Mouse (Mus musculus) olfactory bulb, adult 2 months (tissue): ENCODE results near the gene Gm28036. TPM values are rescaled to one million over a fixed set of nuclear protein-coding genes. Genes with fewer than 3 reads are reported as not detected.
A peak's percentile ranks its signal among the peaks of the same experiment; 100 is the strongest.

Source experiments
- H3K27ac ChIP-seq: fragments of 200-500 bp; 2 replicates; pipeline ENCODE4 v1.5.1; 2012; ENCODE audit warnings: low read depth, low read length; ENCODE audit not compliant: insufficient read depth
- H3K4me1 ChIP-seq: fragments of 200-500 bp; 2 replicates; pipeline ENCODE4 v1.6.1; 2012; ENCODE audit warnings: low read length; ENCODE audit not compliant: control insufficient read depth, insufficient read depth
- H3K4me3 ChIP-seq: fragments of 200-500 bp; 2 replicates; pipeline ENCODE4 v1.5.1; 2012; ENCODE audit warnings: mild to moderate bottlenecking, low read depth, low read length, moderate library complexity; ENCODE audit not compliant: insufficient read depth
- CTCF ChIP-seq: fragments of 200-500 bp; IDR thresholded peaks from 2 replicates; pipeline ENCODE4 v1.5.1; 2012; ENCODE audit warnings: low read depth, mild to moderate bottlenecking, low read length, moderate library complexity; ENCODE audit not compliant: insufficient read depth
- POLR2A ChIP-seq: fragments of 200-500 bp; IDR thresholded peaks from 2 replicates; pipeline ENCODE4 v1.6.1; 2012; ENCODE audit warnings: mild to moderate bottlenecking, low read depth, low read length, moderate library complexity; ENCODE audit not compliant: insufficient read depth
- WGBS: fragments of 180-500 bp; shearing (Covaris S2); methylation state at CpG from one replicate; pipeline ENCODE4 v1.1.7; 2018; 5-methylcytosine and 5-hydroxymethylcytosine counted together
- polyA plus RNA-seq: library from polyadenylated mRNA; stranded (reverse); fragments of >200 nt; gene quantifications from 2 replicates; pipeline ENCODE4 v1.2.4, GENCODE M21; 2012; ENCODE audit warnings: low replicate concordance; ENCODE audit not compliant: missing spikeins, insufficient read depth, insufficient read length

Gm28036 gene
- not detected in 2 replicates for polyA plus RNA-seq

DNA sequence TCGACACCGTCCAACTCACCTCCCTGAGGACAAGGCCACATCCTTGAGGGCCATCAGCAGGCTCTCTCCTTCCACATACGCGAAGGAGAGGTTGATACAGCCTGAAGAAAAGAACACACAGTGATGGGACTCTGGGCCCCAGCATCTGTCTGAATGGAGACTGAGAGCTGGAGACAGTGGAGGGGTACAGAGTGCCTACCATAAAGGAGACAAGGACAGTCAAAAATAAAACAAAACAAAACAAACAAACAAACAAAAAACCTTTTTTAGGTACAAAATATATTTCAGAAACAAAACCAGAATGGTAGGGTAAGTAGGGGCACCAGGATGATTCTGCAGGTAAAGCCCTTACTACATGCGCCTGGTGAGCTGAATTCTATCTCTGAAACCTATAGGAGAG, at the start of gene Gm28036:
TSS of gene Gm28036 (minus strand) at position 101 of the 400 bp plus-strand sequence.
- H3K4me3 ChIP-seq = no peak within 1 kb of the TSS
- H3K27ac ChIP-seq = no peak within 1 kb of the TSS
- H3K4me1 ChIP-seq = no peaks in the 10 kb centered on the region; the same call in 1 of the 2 replicates
- no peak for TF ChIP-seq CTCF
- TF ChIP-seq POLR2A = no peak
- WGBS = 96% methylated on average over 5 of the region's 5 CpGs

DNA sequence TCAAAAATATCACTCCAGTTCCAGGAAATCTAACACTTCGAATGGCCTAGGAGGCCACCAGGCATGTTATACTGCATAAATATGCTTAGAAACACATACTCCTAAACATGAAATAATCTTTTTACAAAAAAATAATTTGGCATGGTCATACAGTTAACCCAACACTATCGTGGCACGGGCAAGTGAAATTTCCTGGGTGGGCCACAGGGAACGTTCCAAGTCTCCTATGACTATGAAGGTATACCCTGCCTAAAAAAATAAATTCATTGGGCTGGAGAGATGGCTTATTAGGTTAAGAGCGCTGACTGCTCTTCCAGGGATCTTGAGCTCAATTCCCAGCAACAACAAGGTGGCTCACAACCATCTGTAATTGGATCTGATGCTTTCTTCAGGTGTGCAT, 39.7 kb upstream of the Gm28036 start:
- H3K27ac ChIP-seq = no peak overlapping the region
- no peak overlapping the region for H3K4me3 ChIP-seq
- TF ChIP-seq POLR2A (no peak), CTCF (no peak)
- 87% methylated on average over 5 of the region's 5 CpGs for WGBS
- no peaks in the 10 kb centered on the region for H3K4me1 ChIP-seq

DNA sequence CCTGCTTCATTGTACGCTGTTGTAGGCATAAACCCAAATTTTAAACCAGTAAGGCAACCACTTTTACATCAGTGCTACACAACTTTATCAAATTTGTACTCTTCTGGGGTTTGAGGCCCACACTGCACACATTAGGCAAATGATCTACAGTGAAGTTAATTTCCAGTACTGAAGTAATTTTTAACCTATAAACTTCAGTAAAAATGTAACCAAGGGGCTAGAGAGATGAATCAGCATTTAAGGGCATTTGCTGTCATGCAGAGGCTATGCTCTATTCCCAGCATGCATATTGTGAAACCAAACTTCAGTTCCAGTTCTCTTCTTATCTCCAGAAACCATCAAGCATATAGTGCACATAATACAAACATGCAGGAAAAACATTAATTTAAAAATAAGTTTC, 38.6 kb upstream of the Gm28036 start:
- TF ChIP-seq POLR2A (no peak), CTCF (no peak)
- Histone ChIP-seq H3K4me1 (no peaks in the 10 kb centered on the region), H3K4me3 (no peak overlapping the region), H3K27ac (no peak overlapping the region)
- 100% methylated on average over 1 of the region's 1 CpGs for WGBS

DNA sequence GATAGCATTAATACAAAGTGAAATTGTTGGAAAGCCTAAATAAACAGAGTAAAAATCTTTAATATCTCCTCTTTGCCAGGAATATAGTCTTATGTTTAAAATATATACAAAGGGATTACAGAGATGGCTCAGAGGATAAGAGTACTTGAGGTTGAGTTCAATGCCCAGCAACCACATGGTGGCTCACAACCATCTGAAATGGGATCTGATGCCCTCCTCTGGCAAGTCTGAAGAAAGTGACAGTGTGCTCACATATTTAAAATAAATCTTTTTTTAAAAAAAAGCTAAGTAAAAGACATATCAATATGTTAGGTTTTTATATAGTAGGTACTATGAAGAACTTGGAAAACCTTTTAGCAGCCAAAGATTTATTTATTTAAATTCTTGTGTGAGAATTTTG, 24.6 kb upstream of the Gm28036 start:
- Histone ChIP-seq H3K4me3 (no peak overlapping the region), H3K27ac (no peak overlapping the region), H3K4me1 (no peaks in the 10 kb centered on the region)
- TF ChIP-seq CTCF (no peak), POLR2A (no peak)

DNA sequence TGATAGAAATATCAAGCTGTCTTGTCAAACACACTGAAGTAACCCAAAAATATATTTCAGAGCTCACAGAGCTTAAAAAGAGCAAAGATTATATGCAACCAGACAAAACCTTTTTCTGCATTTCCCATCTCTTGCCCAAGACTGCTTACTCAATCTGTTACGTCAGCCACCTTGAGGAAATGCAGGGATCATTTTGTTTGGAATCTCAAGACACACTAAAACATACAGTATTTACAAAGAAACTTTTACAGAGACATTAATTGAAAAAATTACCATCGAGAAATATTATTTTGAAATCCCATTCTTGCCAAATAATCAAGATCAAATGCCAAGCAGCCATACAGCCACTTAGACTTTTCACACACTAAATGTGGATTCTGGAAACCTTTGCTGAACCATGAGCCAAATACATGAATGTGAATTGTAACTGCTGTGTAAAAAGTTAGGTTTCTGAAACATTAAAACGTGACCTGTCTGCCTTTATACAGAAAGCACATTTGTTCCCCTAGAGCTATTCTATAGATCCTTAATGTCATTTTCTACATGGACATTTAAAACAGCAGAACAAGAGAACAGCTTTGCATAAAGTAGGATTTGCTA, 20.5 kb upstream of the Gm28036 start:
- no peak for TF ChIP-seq POLR2A
- no peak for TF ChIP-seq CTCF
- 73% methylated on average over 3 of the region's 3 CpGs for WGBS
- no peak overlapping the region for H3K27ac ChIP-seq
- peaks cover 3% of the 10 kb centered on the region; the same call in 1 of the 2 replicates for H3K4me1 ChIP-seq
- no peak overlapping the region for H3K4me3 ChIP-seq

DNA sequence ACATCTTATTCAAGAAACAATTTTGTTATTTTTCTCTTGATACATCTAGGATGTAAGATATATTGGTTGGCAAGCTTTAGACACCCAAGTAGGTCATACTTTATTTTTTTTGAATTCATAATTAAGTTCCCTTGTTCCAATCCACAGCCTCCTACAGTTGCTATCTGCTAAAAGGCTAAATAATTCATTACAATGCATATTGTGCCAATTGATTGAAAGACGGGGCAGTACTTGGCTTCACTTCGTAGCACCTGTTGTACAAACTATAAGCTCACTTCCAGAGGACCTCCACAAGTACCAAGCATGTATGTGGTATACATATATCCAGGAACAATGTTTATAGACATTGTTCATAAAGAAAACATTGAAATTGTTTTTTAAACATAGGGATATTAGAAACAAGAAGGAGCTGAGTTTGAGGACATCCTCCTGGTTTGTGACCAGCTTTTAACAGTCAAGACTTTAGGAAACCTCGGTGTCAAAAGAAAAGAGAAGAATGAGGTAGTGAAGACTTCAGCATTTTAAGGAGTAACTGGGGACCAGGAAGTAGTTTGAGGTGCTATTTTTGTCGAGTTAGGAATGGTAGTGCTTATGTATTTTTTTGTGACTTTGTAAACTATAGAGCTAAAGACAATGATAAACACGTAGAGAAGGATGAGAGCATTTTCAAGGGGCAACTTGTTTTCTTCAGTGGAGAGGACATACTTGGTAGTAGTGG, 19.5 kb upstream of the Gm28036 start:
- Histone ChIP-seq H3K4me1 (peaks cover 3% of the 10 kb centered on the region; the same call in 1 of the 2 replicates), H3K4me3 (no peak overlapping the region), H3K27ac (no peak overlapping the region)
- TF ChIP-seq POLR2A (no peak), CTCF (no peak)
- WGBS = 48% methylated on average over 5 of the region's 5 CpGs

DNA sequence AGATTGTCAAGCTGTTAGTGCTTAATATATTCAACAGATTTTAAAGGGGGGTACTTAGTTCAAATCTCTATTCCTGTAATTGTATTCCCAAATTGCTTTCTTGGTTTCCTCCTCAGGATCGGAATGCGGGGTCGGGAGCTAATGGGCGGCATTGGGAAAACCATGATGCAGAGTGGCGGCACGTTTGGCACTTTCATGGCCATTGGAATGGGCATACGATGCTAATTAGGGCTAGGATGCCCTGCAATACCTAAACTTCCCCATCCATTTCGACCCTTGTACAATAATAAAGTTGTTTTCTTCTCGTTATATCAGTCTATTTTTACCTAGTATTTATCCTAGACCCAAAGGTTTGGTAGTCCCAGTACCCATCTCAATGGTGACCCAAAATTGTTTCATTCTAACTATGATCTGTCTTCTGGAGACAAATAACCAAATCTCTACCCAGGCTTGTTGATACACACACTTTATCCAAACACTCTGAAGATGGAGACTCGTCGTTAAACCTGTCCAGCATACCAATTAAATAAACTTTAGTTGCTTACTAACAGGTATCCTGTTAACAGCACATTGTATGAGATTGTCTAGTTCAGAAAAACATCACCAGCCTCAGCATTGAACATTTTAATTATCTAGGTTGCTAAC, 18.7 kb upstream of the Gm28036 start:
- WGBS = 45% methylated on average over 11 of the region's 11 CpGs
- Histone ChIP-seq H3K4me3 (no peak overlapping the region), H3K27ac (no peak overlapping the region), H3K4me1 (peaks cover 3% of the 10 kb centered on the region; the same call in 1 of the 2 replicates)
- TF ChIP-seq POLR2A (no peak), CTCF (no peak)

DNA sequence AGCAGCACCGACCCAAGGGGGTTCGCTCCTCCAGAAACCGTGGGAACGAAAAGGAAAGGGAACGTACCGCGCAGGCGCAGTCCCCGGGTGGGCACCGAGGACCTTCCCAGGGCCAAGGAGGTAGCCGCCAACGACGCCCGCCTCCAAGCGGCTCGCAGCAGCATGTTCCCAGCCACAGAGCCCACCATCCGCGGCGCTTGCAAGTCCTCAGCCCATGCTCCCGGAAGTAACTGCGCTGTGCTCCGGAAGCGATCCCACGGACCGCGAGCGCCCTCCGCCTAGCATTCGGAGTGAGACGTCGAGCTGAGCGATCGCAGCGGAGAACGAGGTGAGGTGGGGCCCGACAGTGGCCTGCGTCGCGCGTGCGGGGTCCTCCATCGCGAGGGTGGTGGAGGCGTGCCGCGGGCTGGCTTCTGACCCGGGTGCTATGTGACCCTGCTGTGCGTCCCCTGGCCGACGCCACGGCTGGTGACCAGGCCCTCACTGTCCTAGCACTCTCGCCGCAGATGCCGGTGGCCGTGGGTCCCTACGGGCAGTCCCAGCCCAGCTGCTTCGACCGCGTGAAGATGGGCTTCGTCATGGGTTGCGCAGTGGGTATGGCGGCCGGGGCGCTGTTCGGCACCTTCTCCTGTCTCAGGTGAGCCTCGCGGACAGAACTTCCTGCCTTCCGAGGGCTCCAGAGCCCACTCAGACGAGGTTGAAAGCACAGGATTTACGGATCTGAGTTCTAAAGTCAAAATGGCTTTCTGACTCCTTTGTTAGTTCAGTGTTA, 17.2 kb upstream of the Gm28036 start, which contains the start of the genes Romo1 and Nfs1:
TSS of gene Romo1 (plus strand) at position 87 of the 772 bp plus-strand sequence.
TSS of gene Nfs1 (minus strand) at position 234 of the 772 bp plus-strand sequence.
- peak within 1 kb of the TSS; percentile 54 for H3K27ac ChIP-seq
- H3K4me1 ChIP-seq = peaks cover 3% of the 10 kb centered on the region; the same call in 1 of the 2 replicates
- TF ChIP-seq CTCF = 0 out of 2 replicates have a peak, but pooled peaks have one; percentile 11
- TF ChIP-seq POLR2A = peak; percentile 48; the same call in 1 of the 2 replicates
- under 1% methylated on average over 67 of the region's 70 CpGs for WGBS
- H3K4me3 ChIP-seq = peak within 1 kb of the TSS; percentile 66
